Mouse (Mus musculus): ENCODE results near the gene Pex5l. TPM values are rescaled to one million over a fixed set of nuclear protein-coding genes. Genes with fewer than 3 reads are reported as not detected.

Gene Pex5l
- polyA plus RNA-seq, 1 experiment = not detected

DNA sequence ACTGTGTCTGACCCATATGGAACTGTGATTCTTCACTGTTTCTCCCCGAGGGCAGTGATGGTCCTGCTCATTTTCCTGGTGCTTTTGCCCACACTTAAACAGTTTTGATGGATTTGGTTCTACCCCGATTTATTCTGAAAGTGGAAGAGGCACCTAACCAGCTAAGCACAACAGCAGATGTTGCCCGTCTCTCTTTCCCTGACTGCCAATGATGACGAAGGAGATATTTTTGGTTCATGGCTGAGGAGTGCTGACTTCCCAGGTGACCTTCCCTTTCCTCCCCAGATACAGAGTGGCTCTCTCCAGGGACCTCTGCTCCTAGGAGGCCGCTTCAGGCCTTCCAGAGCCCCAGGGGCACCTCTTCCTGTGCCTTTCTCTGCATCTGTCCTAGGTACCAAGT lies 155.2 kb downstream of the Pex5l start:
- Histone ChIP-seq H3K4me1 (ENCODE audit: control insufficient read depth, insufficient read depth, low read length) (no peaks in the 10 kb centered on the region), H3K4me3 (ENCODE audit: insufficient read depth, low read depth, low read length) (no peak overlapping the region), H3K27ac (ENCODE audit: insufficient read depth, low read depth, low read length) (no peak overlapping the region)
- 81% methylated on average over 5 of the region's 5 CpGs for WGBS
- TF ChIP-seq CTCF (IDR thresholded peaks at IDR 0.05; ENCODE audit: insufficient read depth, low read depth, low read length) (no peak), POLR2A (IDR thresholded peaks at IDR 0.05; ENCODE audit: insufficient read depth, low read depth, low read length) (no peak)

DNA sequence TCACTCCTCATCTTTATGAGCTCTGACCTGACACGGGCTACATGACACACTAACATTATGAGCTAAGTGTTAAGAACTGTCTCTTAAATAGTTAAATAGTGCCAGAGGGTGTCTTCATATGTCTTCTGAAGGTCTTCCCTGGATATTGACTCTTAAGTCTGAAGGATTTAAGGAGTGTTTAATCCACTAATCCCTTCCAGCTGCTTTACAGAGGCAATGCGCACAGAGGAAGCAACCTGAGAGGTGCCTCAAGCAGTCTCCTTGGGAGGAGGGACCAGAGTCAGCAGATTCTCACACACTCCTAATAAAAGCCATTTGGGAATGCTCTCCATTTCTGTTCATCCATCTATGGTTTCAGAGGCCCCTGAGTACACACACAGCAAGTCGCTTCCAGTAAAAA lies 157.9 kb downstream of the Pex5l start:
- H3K27ac ChIP-seq (ENCODE audit: insufficient read depth, low read depth, low read length) = no peak overlapping the region
- H3K4me3 ChIP-seq (ENCODE audit: insufficient read depth, low read depth, low read length) = no peak overlapping the region
- TF ChIP-seq POLR2A (IDR thresholded peaks at IDR 0.05; ENCODE audit: insufficient read depth, low read depth, low read length) = no peak
- no peak for TF ChIP-seq CTCF (IDR thresholded peaks at IDR 0.05; ENCODE audit: insufficient read depth, low read depth, low read length)
- WGBS = 78% methylated on average over 3 of the region's 3 CpGs
- H3K4me1 ChIP-seq (ENCODE audit: control insufficient read depth, insufficient read depth, low read length) = no peaks in the 10 kb centered on the region

DNA sequence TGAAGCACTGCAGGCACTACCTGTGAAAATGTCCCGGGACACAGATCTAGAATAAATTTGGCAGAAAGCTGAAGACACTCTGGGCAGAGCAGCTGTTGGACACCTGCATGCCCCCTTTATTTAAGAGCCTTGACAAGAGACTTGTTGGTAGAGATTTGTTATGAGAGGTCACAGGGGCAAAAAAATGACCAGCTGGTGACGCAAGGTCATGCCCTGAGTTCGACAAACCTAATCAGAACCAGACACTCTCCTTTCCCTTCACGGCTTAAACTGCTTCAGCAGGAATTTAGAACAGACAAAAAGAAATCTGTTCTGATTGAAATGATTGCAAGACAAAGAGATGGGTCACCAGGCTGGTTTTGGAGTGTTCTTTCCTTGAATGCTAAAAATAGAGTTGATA lies 163.1 kb downstream of the Pex5l start:
- TF ChIP-seq CTCF (IDR thresholded peaks at IDR 0.05; ENCODE audit: insufficient read depth, low read depth, low read length) = no peak
- TF ChIP-seq POLR2A (IDR thresholded peaks at IDR 0.05; ENCODE audit: insufficient read depth, low read depth, low read length) = no peak
- Histone ChIP-seq H3K27ac (ENCODE audit: insufficient read depth, low read depth, low read length) (no peak overlapping the region), H3K4me3 (ENCODE audit: insufficient read depth, low read depth, low read length) (no peak overlapping the region), H3K4me1 (ENCODE audit: control insufficient read depth, insufficient read depth, low read length) (no peaks in the 10 kb centered on the region)
- WGBS = 79% methylated on average over 4 of the region's 4 CpGs

DNA sequence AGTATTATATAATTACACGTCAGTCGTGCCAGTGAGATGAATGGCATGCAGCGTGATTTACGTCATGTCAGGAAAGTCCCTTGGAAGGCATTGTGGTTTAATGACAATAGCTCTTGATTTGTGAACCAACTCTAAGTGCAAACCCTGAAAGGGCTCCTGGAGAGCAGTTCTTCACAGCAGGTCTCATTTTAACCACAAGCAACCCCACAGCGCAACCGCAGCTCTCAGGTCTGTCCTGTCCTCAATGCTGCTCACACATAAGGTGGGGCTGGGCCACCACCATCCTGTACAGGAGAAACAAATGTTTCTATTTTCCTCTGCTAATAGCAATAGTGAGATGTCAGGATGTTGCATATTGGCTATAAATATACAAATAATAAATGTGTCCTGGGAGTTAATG lies 163.8 kb downstream of the Pex5l start:
- TF ChIP-seq POLR2A (IDR thresholded peaks at IDR 0.05; ENCODE audit: insufficient read depth, low read depth, low read length) (no peak), CTCF (IDR thresholded peaks at IDR 0.05; ENCODE audit: insufficient read depth, low read depth, low read length) (no peak)
- 65% methylated on average over 6 of the region's 6 CpGs for WGBS
- H3K4me3 ChIP-seq (ENCODE audit: insufficient read depth, low read depth, low read length) = no peak overlapping the region
- no peak overlapping the region for H3K27ac ChIP-seq (ENCODE audit: insufficient read depth, low read depth, low read length)
- H3K4me1 ChIP-seq (ENCODE audit: control insufficient read depth, insufficient read depth, low read length) = no peaks in the 10 kb centered on the region

DNA sequence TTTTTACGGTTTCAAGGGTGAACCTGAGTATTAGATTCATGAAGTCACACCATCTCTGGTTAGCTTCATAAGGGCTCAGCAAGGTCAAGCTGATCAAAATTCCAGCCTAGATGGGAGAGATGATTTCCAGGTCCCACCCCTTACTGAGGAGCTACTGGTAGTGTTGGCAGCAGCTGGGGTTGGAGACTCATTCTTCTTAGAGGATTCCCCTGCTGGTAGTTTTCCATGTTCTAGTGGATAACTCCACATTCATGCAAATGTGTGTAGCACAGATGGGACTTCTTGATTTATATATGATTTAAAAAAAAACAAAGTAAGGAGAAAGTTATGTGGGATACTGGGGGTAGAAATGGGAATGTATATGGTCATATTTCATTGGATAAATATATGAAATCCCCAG lies 172.8 kb downstream of the Pex5l start:
- H3K4me1 ChIP-seq (ENCODE audit: control insufficient read depth, insufficient read depth, low read length) = no peaks in the 10 kb centered on the region
- WGBS = 100% methylated on average over 1 of the region's 1 CpGs
- no peak overlapping the region for H3K27ac ChIP-seq (ENCODE audit: insufficient read depth, low read depth, low read length)
- TF ChIP-seq POLR2A (IDR thresholded peaks at IDR 0.05; ENCODE audit: insufficient read depth, low read depth, low read length) = no peak
- TF ChIP-seq CTCF (IDR thresholded peaks at IDR 0.05; ENCODE audit: insufficient read depth, low read depth, low read length) = no peak
- H3K4me3 ChIP-seq (ENCODE audit: insufficient read depth, low read depth, low read length) = no peak overlapping the region

DNA sequence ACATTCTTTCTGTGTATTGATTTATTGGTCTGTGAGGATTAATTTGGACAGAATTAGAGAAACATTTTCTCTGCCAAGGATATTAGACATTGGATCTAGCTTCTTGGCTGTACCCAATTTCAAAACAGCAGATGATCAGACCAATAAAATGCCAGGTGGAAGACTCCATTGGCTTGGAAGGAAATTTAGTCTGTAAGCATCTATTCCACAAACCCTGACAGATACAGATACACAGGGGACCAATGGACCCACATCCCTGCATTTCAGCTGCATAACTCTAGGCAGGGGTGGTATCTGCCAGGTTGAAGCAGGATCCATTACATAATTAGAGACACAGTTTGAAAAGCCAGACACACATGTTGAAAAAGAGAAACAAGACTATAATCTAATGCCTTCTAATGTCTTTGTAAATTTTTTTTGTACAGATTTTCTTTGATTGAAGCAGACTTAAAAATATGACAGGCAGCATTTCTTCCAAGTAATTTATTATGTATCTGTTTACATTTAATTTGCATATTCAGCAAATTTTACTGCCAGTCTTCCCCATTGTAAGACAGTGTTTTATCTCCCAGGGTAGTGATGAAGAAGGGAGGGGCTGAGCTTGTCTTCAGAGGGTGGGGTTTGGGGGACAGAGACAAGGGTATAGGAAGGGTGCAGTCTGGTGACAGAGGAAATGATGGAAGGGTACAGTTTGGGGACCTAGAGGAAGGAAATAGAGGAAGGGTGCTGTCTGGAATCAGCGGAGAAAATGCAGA lies 174.2 kb downstream of the Pex5l start:
- no peak overlapping the region for H3K4me3 ChIP-seq (ENCODE audit: insufficient read depth, low read depth, low read length)
- H3K27ac ChIP-seq (ENCODE audit: insufficient read depth, low read depth, low read length) = no peak overlapping the region
- no peak for TF ChIP-seq CTCF (IDR thresholded peaks at IDR 0.05; ENCODE audit: insufficient read depth, low read depth, low read length)
- 81% methylated on average over 1 of the region's 1 CpGs for WGBS
- no peaks in the 10 kb centered on the region for H3K4me1 ChIP-seq (ENCODE audit: control insufficient read depth, insufficient read depth, low read length)

DNA sequence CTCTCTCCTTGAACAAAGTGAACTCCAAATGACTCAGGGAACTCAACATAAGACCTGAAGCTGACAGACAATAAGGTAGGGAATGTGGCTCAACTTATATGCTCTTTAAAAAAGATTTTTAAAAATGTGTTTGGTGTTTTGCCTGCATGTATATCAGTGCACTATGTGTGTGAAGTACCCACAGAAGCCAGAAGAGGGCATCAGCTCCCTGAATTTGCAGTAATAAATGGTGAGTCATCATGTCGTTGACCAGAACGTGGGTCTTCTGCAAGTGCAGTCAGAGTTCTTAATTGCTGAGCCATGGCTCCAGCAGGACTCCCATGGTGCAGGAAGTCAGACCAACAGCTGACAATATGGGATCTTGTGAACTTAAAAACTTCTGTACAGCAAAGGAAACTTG lies 177.5 kb downstream of the Pex5l start:
- TF ChIP-seq CTCF (IDR thresholded peaks at IDR 0.05; ENCODE audit: insufficient read depth, low read depth, low read length) (no peak), POLR2A (IDR thresholded peaks at IDR 0.05; ENCODE audit: insufficient read depth, low read depth, low read length) (no peak)
- Histone ChIP-seq H3K27ac (ENCODE audit: insufficient read depth, low read depth, low read length) (no peak overlapping the region), H3K4me3 (ENCODE audit: insufficient read depth, low read depth, low read length) (no peak overlapping the region), H3K4me1 (ENCODE audit: control insufficient read depth, insufficient read depth, low read length) (peaks cover 3% of the 10 kb centered on the region; the same call in 1 of the 2 replicates)
- WGBS = 3% methylated on average over 2 of the region's 2 CpGs

DNA sequence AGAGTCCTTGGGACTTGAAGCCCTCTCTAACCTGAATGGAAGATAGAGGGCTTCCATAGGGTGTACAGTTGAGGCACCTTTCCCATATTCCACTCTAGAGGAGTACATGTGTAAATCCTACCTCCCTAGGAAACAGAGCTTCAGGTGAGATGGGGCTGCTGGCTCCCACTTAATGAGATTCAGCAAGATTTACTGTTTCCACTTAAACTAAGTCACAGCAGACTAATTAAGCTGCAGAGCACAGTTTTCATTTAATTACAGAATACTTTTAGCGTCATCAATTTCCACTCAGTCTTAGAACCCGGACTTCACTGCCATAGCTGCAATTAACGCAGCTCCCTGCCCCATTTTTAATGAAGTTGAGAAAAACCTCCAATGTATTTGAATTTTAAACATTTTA lies 181.6 kb downstream of the Pex5l start:
- no peak overlapping the region for H3K4me3 ChIP-seq (ENCODE audit: insufficient read depth, low read depth, low read length)
- peaks cover 3% of the 10 kb centered on the region; the same call in 1 of the 2 replicates for H3K4me1 ChIP-seq (ENCODE audit: control insufficient read depth, insufficient read depth, low read length)
- 42% methylated on average over 3 of the region's 3 CpGs for WGBS
- no peak overlapping the region for H3K27ac ChIP-seq (ENCODE audit: insufficient read depth, low read depth, low read length)
- TF ChIP-seq POLR2A (IDR thresholded peaks at IDR 0.05; ENCODE audit: insufficient read depth, low read depth, low read length) (no peak), CTCF (IDR thresholded peaks at IDR 0.05; ENCODE audit: insufficient read depth, low read depth, low read length) (no peak)

DNA sequence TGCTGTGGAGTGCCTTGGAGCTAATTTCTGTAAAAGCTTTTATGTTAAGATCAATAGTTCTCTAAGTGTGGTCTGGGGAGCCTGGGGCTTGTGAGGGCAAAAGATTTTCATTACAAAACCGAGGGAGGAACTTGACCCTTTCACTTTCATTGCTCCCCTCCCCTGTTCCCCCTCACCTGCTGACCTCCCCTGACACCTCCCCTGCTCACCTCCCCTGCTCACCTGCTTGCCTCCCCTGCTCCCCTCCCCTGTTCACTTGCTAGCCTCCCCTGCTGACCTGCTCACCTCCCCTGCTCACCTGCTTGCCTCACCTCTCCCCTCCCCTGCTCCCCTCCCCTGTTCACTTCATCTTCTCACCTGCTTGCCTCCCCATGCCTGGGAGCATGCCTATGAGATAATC lies 191.7 kb downstream of the Pex5l start:
- Histone ChIP-seq H3K4me3 (ENCODE audit: insufficient read depth, low read depth, low read length) (no peak overlapping the region), H3K4me1 (ENCODE audit: control insufficient read depth, insufficient read depth, low read length) (peaks cover 6% of the 10 kb centered on the region), H3K27ac (ENCODE audit: insufficient read depth, low read depth, low read length) (no peak overlapping the region)
- TF ChIP-seq CTCF (IDR thresholded peaks at IDR 0.05; ENCODE audit: insufficient read depth, low read depth, low read length) = no peak
- TF ChIP-seq POLR2A (IDR thresholded peaks at IDR 0.05; ENCODE audit: insufficient read depth, low read depth, low read length) = no peak
- 32% methylated on average over 1 of the region's 1 CpGs for WGBS

Measured in olfactory bulb, adult 2 months (tissue).